Mouse (Mus musculus): ENCODE data around the gene Lhfpl1. TPM values are rescaled to one million over a fixed set of nuclear protein-coding genes. Genes with fewer than 3 reads are reported as not detected.

Lhfpl1 gene
- polyA plus RNA-seq, 1 experiment from 2014 or later, result 0.12 TPM

DNA sequence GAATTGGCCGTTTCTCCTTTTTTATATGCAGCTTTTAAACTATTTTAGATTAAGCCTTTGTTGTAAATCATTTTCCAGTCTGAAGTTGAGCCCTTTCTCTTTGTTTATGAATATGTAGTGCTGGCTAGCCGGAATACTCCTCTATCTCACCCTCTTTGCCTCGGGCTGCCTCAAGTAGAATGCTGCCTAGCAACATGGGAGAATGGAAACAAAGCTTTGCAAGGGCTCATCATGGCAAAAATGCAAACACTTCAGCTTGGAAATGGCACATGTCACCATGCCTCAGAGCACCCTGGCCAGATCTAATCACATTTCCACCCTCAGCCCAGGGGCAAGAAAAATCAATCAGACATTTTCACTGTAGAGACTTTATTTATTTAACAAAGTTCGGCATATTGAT is 77.1 kb downstream of the Lhfpl1 start:
- Histone ChIP-seq H3K4me1 (ENCODE audit: control insufficient read depth, insufficient read depth, low read length) (no peaks in the 10 kb centered on the region), H3K27me3 (ENCODE audit: control insufficient read depth, insufficient read depth, low read length) (no peaks in the 10 kb centered on the region), H3K36me3 (ENCODE audit: control insufficient read depth, insufficient read depth, low read length) (no peaks in the 10 kb centered on the region), H3K9ac (replicated peaks; ENCODE audit: low read length) (no peak overlapping the region), H3K27ac (replicated peaks; ENCODE audit: low read depth, low read length) (no peak overlapping the region), H3K9me3 (ENCODE audit: control insufficient read depth, low read length) (no peaks in the 10 kb centered on the region), H3K4me2 (ENCODE audit: low read length) (no peak overlapping the region), H3K4me3 (replicated peaks; ENCODE audit: low read depth, low read length) (no peak overlapping the region)
- peak; percentile 60; the same call in 1 of the 2 replicates for ATAC-seq (ENCODE audit: low FRiP score, low TSS enrichment)
- 27% methylated on average over 4 of the region's 4 CpGs for WGBS
- peak; percentile 73 for DNase-seq

DNA sequence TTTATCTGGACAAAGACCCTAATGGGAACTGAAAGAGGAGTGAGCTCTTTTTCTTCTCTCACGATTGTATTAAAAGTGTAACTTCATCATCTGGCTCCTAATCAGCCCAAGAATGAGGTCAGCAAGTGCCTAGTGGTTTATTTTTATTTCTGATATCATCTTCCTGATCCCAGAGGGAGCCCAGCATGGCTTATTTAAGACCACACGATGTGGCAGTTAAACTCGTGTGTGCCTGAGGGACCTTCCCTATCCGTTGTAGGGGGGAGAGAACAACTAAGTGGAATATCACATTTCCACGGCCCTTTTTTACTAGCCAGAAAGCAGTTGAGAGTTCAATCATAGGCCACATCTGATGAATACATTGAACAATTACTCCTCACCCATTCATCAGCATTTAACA is 87.1 kb downstream of the Lhfpl1 start:
- Histone ChIP-seq H3K27me3 (ENCODE audit: control insufficient read depth, insufficient read depth, low read length) (no peaks in the 10 kb centered on the region), H3K4me1 (ENCODE audit: control insufficient read depth, insufficient read depth, low read length) (no peaks in the 10 kb centered on the region), H3K36me3 (ENCODE audit: control insufficient read depth, insufficient read depth, low read length) (no peaks in the 10 kb centered on the region), H3K9me3 (ENCODE audit: control insufficient read depth, low read length) (no peaks in the 10 kb centered on the region), H3K4me3 (replicated peaks; ENCODE audit: low read depth, low read length) (no peak overlapping the region), H3K4me2 (ENCODE audit: low read length) (no peak overlapping the region), H3K27ac (replicated peaks; ENCODE audit: low read depth, low read length) (no peak overlapping the region), H3K9ac (replicated peaks; ENCODE audit: low read length) (no peak overlapping the region)
- DNase-seq (no peak), ATAC-seq (ENCODE audit: low FRiP score, low TSS enrichment) (no peak)
- WGBS, result 64% methylated on average over 5 of the region's 5 CpGs

Other genes with a start within 250 kb of the Lhfpl1 start
- gene Amot, start 156.1 kb upstream of the Lhfpl1 start, polyA plus RNA-seq (2014; fragmentation: Nextera tagmentation; extraction: Ambion mirVana), result 5.9 and 9.1 TPM in 2 replicates